Mouse (Mus musculus): ENCODE results near the gene Shisa4. TPM values are rescaled to one million over a fixed set of nuclear protein-coding genes. Genes with fewer than 3 reads are reported as not detected.
A peak's percentile ranks its signal among the peaks of the same experiment; 100 is the strongest.

Shisa4 gene
- polyA plus RNA-seq (2016; fragmentation: Nextera tagmentation; extraction: Ambion mirVana), result 41.5 and 43.7 TPM in 2 replicates

- Histone ChIP-seq H3K27ac (peak within 1 kb of the TSS; percentile 70), H3K36me3 (peaks cover 13% of the 10 kb centered on the region; the same call in 1 of the 2 replicates), H3K9ac (replicated peaks) (peak within 1 kb of the TSS; percentile 88), H3K4me3 (replicated peaks) (peak within 1 kb of the TSS; percentile 69), H3K9me3 (no peaks in the 10 kb centered on the region), H3K27me3 (no peaks in the 10 kb centered on the region), H3K4me1 (replicated peaks) (peaks cover 28% of the 10 kb centered on the region), H3K4me2 (peak within 1 kb of the TSS; percentile 78)
- WGBS, result 3% methylated on average over 36 of the region's 38 CpGs
- peak; percentile 90 for ATAC-seq (ENCODE audit: insufficient number of reproducible peaks, insufficient read depth, low FRiP score, low TSS enrichment, low read depth)
Observed at GRCm38 (mm10) chr1:135374868-135375581, at the start of gene Shisa4. Shisa4 (minus strand) TSS chr1:135375237.

GRCm38 (mm10) chr1:135422772-135423171, 47.7 kb upstream of the Shisa4 start:
- Histone ChIP-seq H3K27ac (no peak overlapping the region), H3K36me3 (peaks cover 85% of the 10 kb centered on the region), H3K4me2 (no peak overlapping the region), H3K27me3 (no peaks in the 10 kb centered on the region), H3K4me1 (replicated peaks) (peaks cover 8% of the 10 kb centered on the region), H3K4me3 (replicated peaks) (no peak overlapping the region), H3K9me3 (no peaks in the 10 kb centered on the region), H3K9ac (replicated peaks) (no peak overlapping the region)
- WGBS, result 93% methylated on average over 6 of the region's 6 CpGs
- no peak for ATAC-seq (ENCODE audit: insufficient number of reproducible peaks, insufficient read depth, low FRiP score, low TSS enrichment, low read depth)

- no peaks in the 10 kb centered on the region for H3K4me1 ChIP-seq (replicated peaks)
- H3K27me3 ChIP-seq, result no peaks in the 10 kb centered on the region
- H3K27ac ChIP-seq, result no peak overlapping the region
- H3K4me3 ChIP-seq (replicated peaks), result no peak overlapping the region
- no peaks in the 10 kb centered on the region for H3K9me3 ChIP-seq
- H3K36me3 ChIP-seq, result peaks cover 98% of the 10 kb centered on the region
- no peak for ATAC-seq (ENCODE audit: insufficient number of reproducible peaks, insufficient read depth, low FRiP score, low TSS enrichment, low read depth)
- no peak overlapping the region for H3K4me2 ChIP-seq
- H3K9ac ChIP-seq (replicated peaks), result no peak overlapping the region
Observed at GRCm38 (mm10) chr1:135413996-135414395, 39.0 kb upstream of the Shisa4 start.

- Histone ChIP-seq H3K4me3 (replicated peaks) (no peak overlapping the region), H3K27me3 (no peaks in the 10 kb centered on the region), H3K4me2 (no peak overlapping the region), H3K9ac (replicated peaks) (no peak overlapping the region), H3K9me3 (no peaks in the 10 kb centered on the region), H3K4me1 (replicated peaks) (no peaks in the 10 kb centered on the region), H3K27ac (no peak overlapping the region), H3K36me3 (peaks cover 97% of the 10 kb centered on the region)
- WGBS, result 81% methylated on average over 4 of the region's 4 CpGs
- no peak for ATAC-seq (ENCODE audit: insufficient number of reproducible peaks, insufficient read depth, low FRiP score, low TSS enrichment, low read depth)
Observed at GRCm38 (mm10) chr1:135412130-135412529, 37.1 kb upstream of the Shisa4 start.

- Histone ChIP-seq H3K9me3 (no peaks in the 10 kb centered on the region), H3K4me2 (no peak overlapping the region), H3K4me3 (replicated peaks) (no peak overlapping the region), H3K36me3 (peaks cover 96% of the 10 kb centered on the region), H3K27me3 (no peaks in the 10 kb centered on the region), H3K9ac (replicated peaks) (no peak overlapping the region), H3K27ac (no peak overlapping the region), H3K4me1 (replicated peaks) (no peaks in the 10 kb centered on the region)
- no peak for ATAC-seq (ENCODE audit: insufficient number of reproducible peaks, insufficient read depth, low FRiP score, low TSS enrichment, low read depth)
- 86% methylated on average over 2 of the region's 2 CpGs for WGBS
Observed at GRCm38 (mm10) chr1:135410967-135411366, 35.9 kb upstream of the Shisa4 start.

- WGBS, result 95% methylated on average over 4 of the region's 4 CpGs
- no peak for ATAC-seq (ENCODE audit: insufficient number of reproducible peaks, insufficient read depth, low FRiP score, low TSS enrichment, low read depth)
- H3K4me2 ChIP-seq, result no peak overlapping the region
- no peak overlapping the region for H3K27ac ChIP-seq
- no peak overlapping the region for H3K4me3 ChIP-seq (replicated peaks)
- H3K27me3 ChIP-seq, result no peaks in the 10 kb centered on the region
- H3K36me3 ChIP-seq, result peaks cover 96% of the 10 kb centered on the region
- no peaks in the 10 kb centered on the region for H3K9me3 ChIP-seq
- H3K9ac ChIP-seq (replicated peaks), result no peak overlapping the region
- no peaks in the 10 kb centered on the region for H3K4me1 ChIP-seq (replicated peaks)
Observed at GRCm38 (mm10) chr1:135408973-135409372, 33.9 kb upstream of the Shisa4 start.

- Histone ChIP-seq H3K4me2 (no peak overlapping the region), H3K9ac (replicated peaks) (no peak overlapping the region), H3K27me3 (no peaks in the 10 kb centered on the region), H3K9me3 (no peaks in the 10 kb centered on the region), H3K4me3 (replicated peaks) (no peak overlapping the region), H3K4me1 (replicated peaks) (no peaks in the 10 kb centered on the region), H3K27ac (no peak overlapping the region), H3K36me3 (peaks cover 98% of the 10 kb centered on the region)
- 90% methylated on average over 7 of the region's 7 CpGs for WGBS
- ATAC-seq (ENCODE audit: insufficient number of reproducible peaks, insufficient read depth, low FRiP score, low TSS enrichment, low read depth), result no peak
Observed at GRCm38 (mm10) chr1:135405356-135405755, 30.3 kb upstream of the Shisa4 start.

- H3K4me3 ChIP-seq (replicated peaks), result no peak overlapping the region
- no peak overlapping the region for H3K9ac ChIP-seq (replicated peaks)
- no peak for ATAC-seq (ENCODE audit: insufficient number of reproducible peaks, insufficient read depth, low FRiP score, low TSS enrichment, low read depth)
- H3K4me1 ChIP-seq (replicated peaks), result no peaks in the 10 kb centered on the region
- H3K4me2 ChIP-seq, result no peak overlapping the region
- H3K27me3 ChIP-seq, result no peaks in the 10 kb centered on the region
- peaks cover 93% of the 10 kb centered on the region for H3K36me3 ChIP-seq
- 92% methylated on average over 3 of the region's 3 CpGs for WGBS
- no peaks in the 10 kb centered on the region for H3K9me3 ChIP-seq
- H3K27ac ChIP-seq, result no peak overlapping the region
Observed at GRCm38 (mm10) chr1:135401452-135402110, 26.5 kb upstream of the Shisa4 start.

- H3K27ac ChIP-seq, result no peak overlapping the region
- no peak for ATAC-seq (ENCODE audit: insufficient number of reproducible peaks, insufficient read depth, low FRiP score, low TSS enrichment, low read depth)
- H3K4me2 ChIP-seq, result no peak overlapping the region
- H3K4me3 ChIP-seq (replicated peaks), result no peak overlapping the region
- WGBS, result 93% methylated on average over 5 of the region's 5 CpGs
- no peak overlapping the region for H3K9ac ChIP-seq (replicated peaks)
- H3K4me1 ChIP-seq (replicated peaks), result no peaks in the 10 kb centered on the region
- H3K27me3 ChIP-seq, result no peaks in the 10 kb centered on the region
- no peaks in the 10 kb centered on the region for H3K9me3 ChIP-seq
- H3K36me3 ChIP-seq, result peaks cover 93% of the 10 kb centered on the region
Observed at GRCm38 (mm10) chr1:135399466-135399865, 24.4 kb upstream of the Shisa4 start.

- no peak for ATAC-seq (ENCODE audit: insufficient number of reproducible peaks, insufficient read depth, low FRiP score, low TSS enrichment, low read depth)
- peaks cover 85% of the 10 kb centered on the region for H3K36me3 ChIP-seq
- 92% methylated on average over 9 of the region's 9 CpGs for WGBS
Observed at GRCm38 (mm10) chr1:135385161-135385560, 10.1 kb upstream of the Shisa4 start.

GRCm38 (mm10) chr1:135384171-135384570, 9.1 kb upstream of the Shisa4 start:
- 96% methylated on average over 5 of the region's 5 CpGs for WGBS
- Histone ChIP-seq H3K9ac (replicated peaks) (no peak overlapping the region), H3K9me3 (no peaks in the 10 kb centered on the region), H3K27ac (no peak overlapping the region), H3K36me3 (peaks cover 75% of the 10 kb centered on the region), H3K27me3 (no peaks in the 10 kb centered on the region), H3K4me3 (replicated peaks) (no peak overlapping the region), H3K4me2 (no peak overlapping the region), H3K4me1 (replicated peaks) (no peaks in the 10 kb centered on the region)
- ATAC-seq (ENCODE audit: insufficient number of reproducible peaks, insufficient read depth, low FRiP score, low TSS enrichment, low read depth), result no peak

More at GRCm38 (mm10) chr1:135385161-135385560, 10.1 kb upstream of the Shisa4 start:
- no peaks in the 10 kb centered on the region for H3K4me1 ChIP-seq (replicated peaks)
- no peak overlapping the region for H3K27ac ChIP-seq
- no peak overlapping the region for H3K4me3 ChIP-seq (replicated peaks)
- H3K9me3 ChIP-seq, result no peaks in the 10 kb centered on the region
- H3K9ac ChIP-seq (replicated peaks), result no peak overlapping the region
- H3K27me3 ChIP-seq, result no peaks in the 10 kb centered on the region
- no peak overlapping the region for H3K4me2 ChIP-seq

Data from limb, embryonic 12.5 days (tissue).